Mouse (Mus musculus): ENCODE measurements around the gene Tigit. TPM values are rescaled to one million over a fixed set of nuclear protein-coding genes. Genes with fewer than 3 reads are reported as not detected.

Gene Tigit
- total and polyA plus RNA-seq, 3 experiments, result 0.20 TPM; not detected in 2

GRCm38 (mm10) chr16:43687968-43688367 is 24.0 kb upstream of the Tigit start:
- 68% methylated on average over 2 of the region's 2 CpGs for WGBS
- intact Hi-C loops (cut with DNase I), result no loop called here
- no peak for TF ChIP-seq EP300 (IDR thresholded peaks at IDR 0.05; ENCODE audit: insufficient read depth, low read depth, low read length)
- no peak for TF ChIP-seq CTCF (IDR thresholded peaks at IDR 0.05)
- no peak for TF ChIP-seq POLR2A (IDR thresholded peaks at IDR 0.05; ENCODE audit: insufficient read depth, low read depth, low read length)

GRCm38 (mm10) chr16:43674400-43674799 is 10.5 kb upstream of the Tigit start:
- intact Hi-C loops (cut with DNase I), result no loop called here
- TF ChIP-seq POLR2A (IDR thresholded peaks at IDR 0.05; ENCODE audit: insufficient read depth, low read depth, low read length) (no peak), EP300 (IDR thresholded peaks at IDR 0.05; ENCODE audit: insufficient read depth, low read depth, low read length) (no peak), CTCF (IDR thresholded peaks at IDR 0.05) (no peak)

More at GRCm38 (mm10) chr16:43687968-43688367, 24.0 kb upstream of the Tigit start:
- H3K4me3 ChIP-seq, result no peak overlapping the region
- H3K79me2 ChIP-seq (replicated peaks; ENCODE audit: control insufficient read depth, insufficient read depth, low read length), result no peaks in the 10 kb centered on the region
- H3K36me3 ChIP-seq (ENCODE audit: control insufficient read depth, insufficient read depth, low read length), result no peaks in the 10 kb centered on the region
- H3K27me3 ChIP-seq (ENCODE audit: control insufficient read depth, insufficient read depth, low read length), result no peaks in the 10 kb centered on the region
- no peaks in the 10 kb centered on the region for H3K4me1 ChIP-seq (ENCODE audit: control insufficient read depth, insufficient read depth, low read length)
- no peak overlapping the region for H3K9ac ChIP-seq (ENCODE audit: low read depth, low read length)
- DNase-seq, result no peak
- H3K27ac ChIP-seq, result no peak overlapping the region

GRCm38 (mm10) chr16:43672697-43673096 is 8.8 kb upstream of the Tigit start:
- no peak overlapping the region for H3K4me3 ChIP-seq
- no peaks in the 10 kb centered on the region for H3K36me3 ChIP-seq (ENCODE audit: control insufficient read depth, insufficient read depth, low read length)
- TF ChIP-seq POLR2A (IDR thresholded peaks at IDR 0.05; ENCODE audit: insufficient read depth, low read depth, low read length) (no peak), CTCF (IDR thresholded peaks at IDR 0.05) (no peak), EP300 (IDR thresholded peaks at IDR 0.05; ENCODE audit: insufficient read depth, low read depth, low read length) (no peak)
- H3K27ac ChIP-seq, result no peak overlapping the region
- DNase-seq, result no peak
- H3K9ac ChIP-seq (ENCODE audit: low read depth, low read length), result no peak overlapping the region
- no peaks in the 10 kb centered on the region for H3K79me2 ChIP-seq (replicated peaks; ENCODE audit: control insufficient read depth, insufficient read depth, low read length)
- no peaks in the 10 kb centered on the region for H3K27me3 ChIP-seq (ENCODE audit: control insufficient read depth, insufficient read depth, low read length)
- intact Hi-C loops (cut with DNase I), result no loop called here
- no peaks in the 10 kb centered on the region for H3K4me1 ChIP-seq (ENCODE audit: control insufficient read depth, insufficient read depth, low read length)

More at GRCm38 (mm10) chr16:43674400-43674799, 10.5 kb upstream of the Tigit start:
- DNase-seq, result no peak
- H3K4me1 ChIP-seq (ENCODE audit: control insufficient read depth, insufficient read depth, low read length), result no peaks in the 10 kb centered on the region
- 79% methylated on average over 3 of the region's 3 CpGs for WGBS
- no peak overlapping the region for H3K9ac ChIP-seq (ENCODE audit: low read depth, low read length)
- no peak overlapping the region for H3K27ac ChIP-seq
- H3K36me3 ChIP-seq (ENCODE audit: control insufficient read depth, insufficient read depth, low read length), result no peaks in the 10 kb centered on the region
- no peaks in the 10 kb centered on the region for H3K79me2 ChIP-seq (replicated peaks; ENCODE audit: control insufficient read depth, insufficient read depth, low read length)
- H3K27me3 ChIP-seq (ENCODE audit: control insufficient read depth, insufficient read depth, low read length), result no peaks in the 10 kb centered on the region
- no peak overlapping the region for H3K4me3 ChIP-seq

- intact Hi-C loops (cut with DNase I), result no loop called here
- Histone ChIP-seq H3K36me3 (ENCODE audit: control insufficient read depth, insufficient read depth, low read length) (no peaks in the 10 kb centered on the region), H3K27ac (no peak overlapping the region), H3K4me1 (ENCODE audit: control insufficient read depth, insufficient read depth, low read length) (no peaks in the 10 kb centered on the region), H3K9ac (ENCODE audit: low read depth, low read length) (no peak overlapping the region), H3K79me2 (replicated peaks; ENCODE audit: control insufficient read depth, insufficient read depth, low read length) (no peaks in the 10 kb centered on the region), H3K27me3 (ENCODE audit: control insufficient read depth, insufficient read depth, low read length) (no peaks in the 10 kb centered on the region), H3K4me3 (no peak overlapping the region)
- DNase-seq, result no peak
- TF ChIP-seq POLR2A (IDR thresholded peaks at IDR 0.05; ENCODE audit: insufficient read depth, low read depth, low read length) (no peak), CTCF (IDR thresholded peaks at IDR 0.05) (no peak), EP300 (IDR thresholded peaks at IDR 0.05; ENCODE audit: insufficient read depth, low read depth, low read length) (no peak)
- WGBS, result 92% methylated on average over 1 of the region's 1 CpGs
Observed at GRCm38 (mm10) chr16:43671972-43672371, 8.0 kb upstream of the Tigit start.

GRCm38 (mm10) chr16:43668294-43668693 is 4.3 kb upstream of the Tigit start:
- H3K36me3 ChIP-seq (ENCODE audit: control insufficient read depth, insufficient read depth, low read length), result no peaks in the 10 kb centered on the region
- H3K27ac ChIP-seq, result no peak overlapping the region
- H3K4me3 ChIP-seq, result no peak overlapping the region
- no peak for DNase-seq
- H3K27me3 ChIP-seq (ENCODE audit: control insufficient read depth, insufficient read depth, low read length), result no peaks in the 10 kb centered on the region
- H3K4me1 ChIP-seq (ENCODE audit: control insufficient read depth, insufficient read depth, low read length), result no peaks in the 10 kb centered on the region
- intact Hi-C loops (cut with DNase I), result no loop called here
- no peak for TF ChIP-seq EP300 (IDR thresholded peaks at IDR 0.05; ENCODE audit: insufficient read depth, low read depth, low read length)
- TF ChIP-seq POLR2A (IDR thresholded peaks at IDR 0.05; ENCODE audit: insufficient read depth, low read depth, low read length), result no peak
- TF ChIP-seq CTCF (IDR thresholded peaks at IDR 0.05), result no peak
- WGBS, result 93% methylated on average over 3 of the region's 3 CpGs
- no peak overlapping the region for H3K9ac ChIP-seq (ENCODE audit: low read depth, low read length)
- no peaks in the 10 kb centered on the region for H3K79me2 ChIP-seq (replicated peaks; ENCODE audit: control insufficient read depth, insufficient read depth, low read length)

- Histone ChIP-seq H3K27me3 (ENCODE audit: control insufficient read depth, insufficient read depth, low read length) (no peaks in the 10 kb centered on the region), H3K9ac (ENCODE audit: low read depth, low read length) (no peak overlapping the region), H3K27ac (no peak overlapping the region), H3K36me3 (ENCODE audit: control insufficient read depth, insufficient read depth, low read length) (no peaks in the 10 kb centered on the region), H3K4me3 (no peak overlapping the region), H3K79me2 (replicated peaks; ENCODE audit: control insufficient read depth, insufficient read depth, low read length) (no peaks in the 10 kb centered on the region), H3K4me1 (ENCODE audit: control insufficient read depth, insufficient read depth, low read length) (no peaks in the 10 kb centered on the region)
- intact Hi-C loops (cut with DNase I), result no loop called here
- DNase-seq, result no peak
- no peak for TF ChIP-seq EP300 (IDR thresholded peaks at IDR 0.05; ENCODE audit: insufficient read depth, low read depth, low read length)
- TF ChIP-seq CTCF (IDR thresholded peaks at IDR 0.05), result no peak
- TF ChIP-seq POLR2A (IDR thresholded peaks at IDR 0.05; ENCODE audit: insufficient read depth, low read depth, low read length), result no peak
Observed at GRCm38 (mm10) chr16:43664861-43665260, 915 bp upstream of the Tigit start.
